Mouse (Mus musculus): ENCODE data around the gene Mvb12b.

DNA sequence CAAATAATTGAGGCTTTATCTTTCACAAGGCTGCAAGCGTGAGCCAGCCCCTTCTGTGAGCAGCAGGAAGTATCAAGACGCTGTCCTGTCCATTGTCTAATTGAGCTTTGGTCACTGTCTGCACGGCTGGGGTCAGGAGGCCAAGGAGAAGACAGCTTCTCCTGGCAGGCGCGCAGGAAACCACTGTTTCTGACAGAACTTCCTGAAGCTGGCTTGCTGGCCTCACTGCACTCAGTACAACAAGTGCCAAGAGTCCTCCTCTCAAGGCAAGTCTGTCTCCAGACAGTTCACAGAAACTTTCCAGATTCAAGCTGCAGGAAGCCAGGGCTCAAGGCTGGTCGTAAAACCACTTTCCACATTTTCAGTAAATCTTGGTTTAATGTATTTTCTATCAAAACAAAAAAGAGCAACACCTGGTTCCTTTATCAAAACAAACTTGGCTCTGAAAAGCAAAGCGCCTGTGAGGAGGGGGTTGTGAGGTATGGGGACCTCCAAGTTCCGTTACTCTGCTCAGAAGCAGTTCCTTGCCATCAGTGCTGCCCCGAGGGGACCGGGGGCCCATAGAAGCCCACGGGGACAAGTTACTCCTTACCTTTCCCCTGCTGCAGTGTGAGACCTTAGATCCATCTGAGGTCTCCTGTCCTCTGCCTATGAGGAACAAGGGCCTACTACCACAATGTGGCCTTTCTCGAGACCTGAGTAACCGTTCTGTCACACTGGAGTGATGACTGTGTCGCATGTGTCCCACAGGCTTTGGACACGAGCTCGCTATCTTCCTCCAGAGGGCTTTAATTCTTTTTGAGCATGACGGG is 17.2 kb downstream of the Mvb12b start:
- TF ChIP-seq MAX (IDR thresholded peaks at IDR 0.05) (no peak), CTCF (IDR thresholded peaks at IDR 0.05; ENCODE audit: control insufficient read depth, insufficient read depth, insufficient read length) (no peak), MYOG (IDR thresholded peaks at IDR 0.05; ENCODE audit: control insufficient read depth, extremely low read depth, insufficient read length) (no peak), MYOD1 (IDR thresholded peaks at IDR 0.05; ENCODE audit: control insufficient read depth, insufficient read length, low read depth) (no peak), USF1 (IDR thresholded peaks at IDR 0.05; ENCODE audit: low read depth) (no peak)
